Mouse (Mus musculus) macrophage (primary cell): Measurements from ENCODE around the gene Oprd1. TPM values are rescaled to one million over a fixed set of nuclear protein-coding genes. Genes with fewer than 3 reads are reported as not detected.

Experiments used
- H3K27ac ChIP-seq: fragments of 350-480 bp; formaldehyde crosslinking; 2 replicates; pipeline ENCODE4 v1.9.0; 2021
- H3K36me3 ChIP-seq: fragments of 350-480 bp; formaldehyde crosslinking; 2 replicates; pipeline ENCODE4 v1.9.0; 2021; ENCODE audit errors: inconsistent target
- H3K4me3 ChIP-seq: fragments of 350-480 bp; formaldehyde crosslinking; 2 replicates; pipeline ENCODE4 v1.9.0; 2021; ENCODE audit errors: inconsistent target
- H3K79me2 ChIP-seq: fragments of 350-480 bp; formaldehyde crosslinking; 2 replicates; pipeline ENCODE4 v1.9.0; 2021; ENCODE audit errors: inconsistent target
- WGBS: methylation state at CpG from one replicate; pipeline ENCODE4 v1.1.7; 2026; ENCODE audit warnings: inconsistent platforms; ENCODE audit not compliant: missing documents; 5-methylcytosine and 5-hydroxymethylcytosine counted together
- polyA plus RNA-seq: library from polyadenylated mRNA; stranded (reverse); fragments of 250-400 nt; gene quantifications from 3 replicates; pipeline ENCODE4 v1.2.4, GENCODE M21; 2018; ENCODE audit warnings: inconsistent platforms

Gene Oprd1
- polyA plus RNA-seq, 1 experiment from 2014 or later = 0.06 TPM

- Histone ChIP-seq H3K36me3 (no peaks in the 10 kb centered on the region), H3K79me2 (no peaks in the 10 kb centered on the region), H3K4me3 (no peak overlapping the region), H3K27ac (no peak overlapping the region)
- 86% methylated on average over 12 of the region's 12 CpGs for WGBS
Measured at GRCm38 (mm10) chr4:132156941-132157622, 12.8 kb upstream of the Oprd1 start.

- whole genome bisulfite sequencing = 16% methylated on average over 6 of the region's 6 CpGs
- Histone ChIP-seq H3K79me2 (no peaks in the 10 kb centered on the region), H3K27ac (no peak overlapping the region), H3K36me3 (no peaks in the 10 kb centered on the region), H3K4me3 (no peak overlapping the region)
Measured at GRCm38 (mm10) chr4:132154877-132155670, 10.8 kb upstream of the Oprd1 start.

- Histone ChIP-seq H3K27ac (no peak overlapping the region), H3K36me3 (no peaks in the 10 kb centered on the region), H3K79me2 (no peaks in the 10 kb centered on the region), H3K4me3 (no peak overlapping the region)
- WGBS = 67% methylated on average over 1 of the region's 1 CpGs
Measured at GRCm38 (mm10) chr4:132151673-132152072, 7.4 kb upstream of the Oprd1 start.

- no peaks in the 10 kb centered on the region for H3K79me2 ChIP-seq
- H3K27ac ChIP-seq = no peak overlapping the region
- WGBS = 72% methylated on average over 5 of the region's 5 CpGs
- H3K36me3 ChIP-seq = no peaks in the 10 kb centered on the region
- no peak overlapping the region for H3K4me3 ChIP-seq
Measured at GRCm38 (mm10) chr4:132146201-132146600, 1.9 kb upstream of the Oprd1 start.

- Histone ChIP-seq H3K27ac (no peak overlapping the region), H3K4me3 (no peak overlapping the region), H3K36me3 (no peaks in the 10 kb centered on the region), H3K79me2 (no peaks in the 10 kb centered on the region)
- WGBS = 10% methylated on average over 10 of the region's 10 CpGs
Measured at GRCm38 (mm10) chr4:132145092-132145491, 806 bp upstream of the Oprd1 start.

- WGBS = 76% methylated on average over 2 of the region's 2 CpGs
- no peak overlapping the region for H3K4me3 ChIP-seq
- no peaks in the 10 kb centered on the region for H3K79me2 ChIP-seq
- no peaks in the 10 kb centered on the region for H3K36me3 ChIP-seq
- H3K27ac ChIP-seq = no peak overlapping the region
Measured at GRCm38 (mm10) chr4:132138640-132139039, 5.6 kb downstream of the Oprd1 start.

GRCm38 (mm10) chr4:132137013-132137412, 7.3 kb downstream of the Oprd1 start:
- H3K27ac ChIP-seq = no peak overlapping the region
- no peaks in the 10 kb centered on the region for H3K79me2 ChIP-seq
- H3K36me3 ChIP-seq = no peaks in the 10 kb centered on the region
- 81% methylated on average over 7 of the region's 7 CpGs for WGBS
- no peak overlapping the region for H3K4me3 ChIP-seq

GRCm38 (mm10) chr4:132133920-132134319, 10.4 kb downstream of the Oprd1 start:
- Histone ChIP-seq H3K27ac (no peak overlapping the region), H3K4me3 (no peak overlapping the region), H3K36me3 (no peaks in the 10 kb centered on the region), H3K79me2 (no peaks in the 10 kb centered on the region)
- WGBS = 70% methylated on average over 16 of the region's 16 CpGs

- H3K4me3 ChIP-seq = no peak overlapping the region
- WGBS = 94% methylated on average over 5 of the region's 5 CpGs
Measured at GRCm38 (mm10) chr4:132133381-132133780, 10.9 kb downstream of the Oprd1 start.

GRCm38 (mm10) chr4:132132297-132132696, 12.0 kb downstream of the Oprd1 start:
- Histone ChIP-seq H3K79me2 (no peaks in the 10 kb centered on the region), H3K27ac (no peak overlapping the region), H3K4me3 (no peak overlapping the region), H3K36me3 (no peaks in the 10 kb centered on the region)
- 92% methylated on average over 7 of the region's 7 CpGs for WGBS

More at GRCm38 (mm10) chr4:132133381-132133780, 10.9 kb downstream of the Oprd1 start:
- Histone ChIP-seq H3K36me3 (no peaks in the 10 kb centered on the region), H3K79me2 (no peaks in the 10 kb centered on the region), H3K27ac (no peak overlapping the region)

- 98% methylated on average over 7 of the region's 7 CpGs for WGBS
- H3K79me2 ChIP-seq = no peaks in the 10 kb centered on the region
- no peak overlapping the region for H3K4me3 ChIP-seq
- no peak overlapping the region for H3K27ac ChIP-seq
- no peaks in the 10 kb centered on the region for H3K36me3 ChIP-seq
Measured at GRCm38 (mm10) chr4:132131790-132132189, 12.5 kb downstream of the Oprd1 start.

GRCm38 (mm10) chr4:132131116-132131515, 13.2 kb downstream of the Oprd1 start:
- WGBS = 80% methylated on average over 9 of the region's 9 CpGs
- Histone ChIP-seq H3K4me3 (no peak overlapping the region), H3K79me2 (no peaks in the 10 kb centered on the region), H3K27ac (no peak overlapping the region), H3K36me3 (no peaks in the 10 kb centered on the region)

GRCm38 (mm10) chr4:132130645-132131044, 13.6 kb downstream of the Oprd1 start:
- H3K36me3 ChIP-seq = no peaks in the 10 kb centered on the region
- H3K27ac ChIP-seq = no peak overlapping the region
- H3K79me2 ChIP-seq = no peaks in the 10 kb centered on the region
- no peak overlapping the region for H3K4me3 ChIP-seq
- 84% methylated on average over 11 of the region's 11 CpGs for WGBS

- Histone ChIP-seq H3K36me3 (no peaks in the 10 kb centered on the region), H3K4me3 (no peak overlapping the region), H3K27ac (no peak overlapping the region), H3K79me2 (no peaks in the 10 kb centered on the region)
- WGBS = 91% methylated on average over 2 of the region's 2 CpGs
Measured at GRCm38 (mm10) chr4:132130134-132130533, 14.2 kb downstream of the Oprd1 start.

- Histone ChIP-seq H3K36me3 (no peaks in the 10 kb centered on the region), H3K27ac (no peak overlapping the region), H3K79me2 (no peaks in the 10 kb centered on the region), H3K4me3 (no peak overlapping the region)
- WGBS = 78% methylated on average over 6 of the region's 6 CpGs
Measured at GRCm38 (mm10) chr4:132128997-132129636, 15.2 kb downstream of the Oprd1 start.
